Mouse (Mus musculus) forebrain, embryonic 14.5 days (tissue): ENCODE results near the gene Psap. TPM values are rescaled to one million over a fixed set of nuclear protein-coding genes. Genes with fewer than 3 reads are reported as not detected.

Experiments
- ATAC-seq: fragments of 200-750 bp; cut with Nextera tagmentation; 2 replicates; pipeline ENCODE4 v1.8.0; 2017; ENCODE audit warnings: mild to moderate bottlenecking, moderate library complexity
- DNase-seq: peaks from one replicate; pipeline ENCODE4 v3.0.0-alpha.2; 2015; ENCODE audit warnings: low spot score
- H3K27ac ChIP-seq: fragments of 300-500 bp; sonication (generic); 2 replicates; pipeline ENCODE4 v1.5.1; 2014; ENCODE audit warnings: low read depth, mild to moderate bottlenecking, control low read depth, low read length, moderate library complexity
- H3K27me3 ChIP-seq: fragments of 300-500 bp; sonication (generic); replicated peaks from 2 replicates; pipeline ENCODE4 v1.6.1; 2014; ENCODE audit warnings: low read length, control low read depth, mixed read lengths; ENCODE audit not compliant: control insufficient read depth, insufficient read depth
- H3K36me3 ChIP-seq: fragments of 300-500 bp; sonication (generic); 2 replicates; pipeline ENCODE4 v1.6.1; 2014; ENCODE audit warnings: low read length, control low read depth; ENCODE audit not compliant: control insufficient read depth, insufficient read depth
- H3K4me1 ChIP-seq: fragments of 300-500 bp; sonication (generic); 2 replicates; pipeline ENCODE4 v1.6.1; 2014; ENCODE audit warnings: antibody characterized with exemption, low read length, control low read depth; ENCODE audit not compliant: control insufficient read depth, insufficient read depth
- H3K4me2 ChIP-seq: fragments of 300-500 bp; sonication (generic); 2 replicates; pipeline ENCODE4 v1.6.1; 2014; ENCODE audit warnings: mild to moderate bottlenecking, control low read depth, low read length
- H3K4me3 ChIP-seq: fragments of 300-500 bp; sonication (generic); 2 replicates; pipeline ENCODE4 v1.5.1; 2014; ENCODE audit warnings: low read depth, low read length, control low read depth
- H3K9ac ChIP-seq: fragments of 300-500 bp; sonication (generic); 2 replicates; pipeline ENCODE4 v1.6.1; 2014; ENCODE audit warnings: mild to moderate bottlenecking, low read length, control low read depth, moderate library complexity
- H3K9me3 ChIP-seq: fragments of 300-500 bp; sonication (generic); replicated peaks from 2 replicates; pipeline ENCODE4 v1.6.1; 2016; ENCODE audit warnings: low read length, control low read depth, mixed read lengths; ENCODE audit not compliant: control insufficient read depth
- WGBS: fragments of 180-500 bp; shearing (Covaris S2); extraction: QIAGEN DNeasy Blood & Tissue Kit; methylation state at CpG from one replicate; pipeline ENCODE4 v1.1.7; 2014; 5-methylcytosine and 5-hydroxymethylcytosine counted together
- polyA plus RNA-seq: library from polyadenylated mRNA; unstranded; fragments of >200 nt; fragmentation: Nextera tagmentation; extraction: Ambion mirVana; gene quantifications from 2 replicates; pipeline ENCODE4 v1.2.1, GENCODE M21; 2014

The Psap gene
- polyA plus RNA-seq, 1 experiment from 2014 or later: 164 TPM

GRCm38 (mm10) chr10:60287726-60288125 lies 10.3 kb downstream of the Psap start:
- Histone ChIP-seq H3K9me3 (no peaks in the 10 kb centered on the region), H3K4me2 (no peak overlapping the region), H3K36me3 (peaks cover 10% of the 10 kb centered on the region), H3K9ac (no peak overlapping the region), H3K4me3 (no peak overlapping the region), H3K27ac (no peak overlapping the region), H3K4me1 (peaks cover 38% of the 10 kb centered on the region), H3K27me3 (no peaks in the 10 kb centered on the region)
- DNase-seq (no peak), ATAC-seq (no peak)
- 73% methylated on average over 2 of the region's 2 CpGs for WGBS

- Histone ChIP-seq H3K27me3 (no peaks in the 10 kb centered on the region), H3K27ac (no peak overlapping the region), H3K4me1 (peaks cover 28% of the 10 kb centered on the region), H3K9ac (no peak overlapping the region), H3K4me2 (no peak overlapping the region), H3K4me3 (no peak overlapping the region), H3K9me3 (no peaks in the 10 kb centered on the region), H3K36me3 (peaks cover 25% of the 10 kb centered on the region)
- DNase-seq (no peak), ATAC-seq (no peak)
- 92% methylated on average over 8 of the region's 8 CpGs for WGBS
Measured at GRCm38 (mm10) chr10:60289216-60289615, 11.8 kb downstream of the Psap start.

GRCm38 (mm10) chr10:60290026-60290738 lies 12.8 kb downstream of the Psap start:
- ATAC-seq (no peak), DNase-seq (no peak)
- 74% methylated on average over 7 of the region's 7 CpGs for WGBS
- Histone ChIP-seq H3K36me3 (peaks cover 34% of the 10 kb centered on the region), H3K4me1 (peaks cover 19% of the 10 kb centered on the region), H3K4me3 (no peak overlapping the region), H3K9ac (no peak overlapping the region), H3K27me3 (no peaks in the 10 kb centered on the region), H3K27ac (no peak overlapping the region), H3K4me2 (no peak overlapping the region), H3K9me3 (no peaks in the 10 kb centered on the region)

GRCm38 (mm10) chr10:60290739-60291110 lies 13.3 kb downstream of the Psap start:
- H3K9ac ChIP-seq: no peak overlapping the region
- H3K9me3 ChIP-seq: no peaks in the 10 kb centered on the region
- DNase-seq: no peak
- H3K4me2 ChIP-seq: no peak overlapping the region
- no peak for ATAC-seq
- no peak overlapping the region for H3K27ac ChIP-seq
- no peaks in the 10 kb centered on the region for H3K27me3 ChIP-seq
- peaks cover 13% of the 10 kb centered on the region for H3K4me1 ChIP-seq
- H3K36me3 ChIP-seq: peaks cover 40% of the 10 kb centered on the region
- H3K4me3 ChIP-seq: no peak overlapping the region
- WGBS: 82% methylated on average over 8 of the region's 8 CpGs

GRCm38 (mm10) chr10:60292209-60292608 lies 14.8 kb downstream of the Psap start:
- no peaks in the 10 kb centered on the region for H3K27me3 ChIP-seq
- 90% methylated on average over 8 of the region's 8 CpGs for WGBS
- H3K36me3 ChIP-seq: peaks cover 52% of the 10 kb centered on the region
- H3K4me3 ChIP-seq: no peak overlapping the region
- DNase-seq: no peak
- ATAC-seq: no peak
- H3K4me2 ChIP-seq: no peak overlapping the region
- H3K4me1 ChIP-seq: 0 out of 2 replicates have a peak, but pooled peaks cover 3% of the 10 kb centered on the region
- H3K9ac ChIP-seq: no peak overlapping the region
- H3K27ac ChIP-seq: no peak overlapping the region
- H3K9me3 ChIP-seq: no peaks in the 10 kb centered on the region

- no peaks in the 10 kb centered on the region for H3K9me3 ChIP-seq
- no peaks in the 10 kb centered on the region for H3K27me3 ChIP-seq
- DNase-seq (no peak), ATAC-seq (no peak)
- H3K36me3 ChIP-seq: peaks cover 74% of the 10 kb centered on the region
- WGBS: 85% methylated on average over 7 of the region's 7 CpGs
- H3K4me1 ChIP-seq: no peaks in the 10 kb centered on the region
- no peak overlapping the region for H3K4me3 ChIP-seq
- H3K4me2 ChIP-seq: no peak overlapping the region
- no peak overlapping the region for H3K27ac ChIP-seq
- no peak overlapping the region for H3K9ac ChIP-seq
Measured at GRCm38 (mm10) chr10:60294621-60295020, 17.2 kb downstream of the Psap start.

- 90% methylated on average over 3 of the region's 3 CpGs for WGBS
- no peaks in the 10 kb centered on the region for H3K4me1 ChIP-seq
- H3K36me3 ChIP-seq: peaks cover 82% of the 10 kb centered on the region
- H3K9ac ChIP-seq: no peak overlapping the region
- no peak for DNase-seq
- no peak overlapping the region for H3K4me2 ChIP-seq
- no peaks in the 10 kb centered on the region for H3K9me3 ChIP-seq
- H3K27ac ChIP-seq: no peak overlapping the region
- H3K27me3 ChIP-seq: no peaks in the 10 kb centered on the region
- no peak for ATAC-seq
- no peak overlapping the region for H3K4me3 ChIP-seq
Measured at GRCm38 (mm10) chr10:60295356-60295755, 17.9 kb downstream of the Psap start.

- Histone ChIP-seq H3K4me3 (no peak overlapping the region), H3K9me3 (no peaks in the 10 kb centered on the region), H3K27ac (no peak overlapping the region), H3K9ac (no peak overlapping the region), H3K4me2 (no peak overlapping the region), H3K27me3 (no peaks in the 10 kb centered on the region), H3K36me3 (peaks cover 88% of the 10 kb centered on the region), H3K4me1 (no peaks in the 10 kb centered on the region)
- DNase-seq (no peak), ATAC-seq (no peak)
- 85% methylated on average over 9 of the region's 9 CpGs for WGBS
Measured at GRCm38 (mm10) chr10:60296027-60296426, 18.6 kb downstream of the Psap start.

- WGBS: 94% methylated on average over 12 of the region's 12 CpGs
- no peak for ATAC-seq
- H3K4me3 ChIP-seq: no peak overlapping the region
Measured at GRCm38 (mm10) chr10:60299636-60300035, 22.2 kb downstream of the Psap start.

More at GRCm38 (mm10) chr10:60299636-60300035, 22.2 kb downstream of the Psap start:
- H3K27me3 ChIP-seq: no peaks in the 10 kb centered on the region
- no peaks in the 10 kb centered on the region for H3K4me1 ChIP-seq
- H3K9ac ChIP-seq: no peak overlapping the region
- no peak overlapping the region for H3K27ac ChIP-seq
- H3K36me3 ChIP-seq: peaks cover 85% of the 10 kb centered on the region
- DNase-seq: no peak
- H3K4me2 ChIP-seq: no peak overlapping the region
- no peaks in the 10 kb centered on the region for H3K9me3 ChIP-seq
